11 mouse cellular contexts compared by ENCODE assay signal in genomic region chr16:14451374-14452046, GRCm38 (mm10).
DNase-seq lines count a peak whose midpoint lies in the region; ATAC-seq and TF ChIP-seq lines count a peak whose summit lies in the region.
"Had no signal": no experiment of that assay in that cellular context is flagged by ENCODE, and none has a peak within 500 bp of the region (broad histone marks: within the 10 kb centered on the region; RNA-seq: fewer than 3 reads in every experiment).

No protein-coding gene starts in this region.

- H3K9ac ChIP-seq in lung, postnatal 0 days (replicated peaks; ENCODE audit: low read depth): no peak overlapping the region

- TF ChIP-seq CTCF in lung, postnatal 0 days (IDR thresholded peaks at IDR 0.05): peak; percentile 35

- no peaks in the 10 kb centered on the region for H3K9me3 ChIP-seq in lung, postnatal 0 days (ENCODE audit: low read length)

- H3K4me2 ChIP-seq in lung, postnatal 0 days (replicated peaks; ENCODE audit: low read depth, low read length): no peak overlapping the region

- no peaks in the 10 kb centered on the region for H3K4me1 ChIP-seq in lung, postnatal 0 days (ENCODE audit: insufficient read depth, low read depth, low read length)

- peak; percentile 9 to 34 for DNase-seq in layer of hippocampus, adult 18-20 months (ENCODE audit: low spot score in 2 of 2)
- no peak for DNase-seq in layer of hippocampus, adult 9-10 months (ENCODE audit: low spot score)
- peak; percentile 26 for DNase-seq in Muller cell, postnatal 12 days (ENCODE audit: inconsistent ontology term)
- peak; percentile 33 for DNase-seq in adrenal gland, adult 8-10 months
- peak; percentile 91 for DNase-seq in lung, postnatal 0 days (ENCODE audit: low spot score)
- DNase-seq in embryo, embryonic 11 days: no peak
- DNase-seq in embryo, embryonic 10 days (ENCODE audit: low spot score): no peak
- DNase-seq: cerebellum, postnatal 10 days; gastrocnemius, postnatal 25 days; kidney, adult 8-10 months; midbrain, embryonic 14.5 days had no signal

- H3K27me3 ChIP-seq in lung, postnatal 0 days (replicated peaks; ENCODE audit: insufficient read depth, low read length): no peaks in the 10 kb centered on the region

- H3K4me3 ChIP-seq in lung, postnatal 0 days (ENCODE audit: low read depth, low read length): no peak overlapping the region

- no peaks in the 10 kb centered on the region for H3K36me3 ChIP-seq in lung, postnatal 0 days (ENCODE audit: insufficient read depth, low read length)

- ATAC-seq in lung, postnatal 0 days: peak; percentile 87

- H3K27ac ChIP-seq in lung, postnatal 0 days (ENCODE audit: low read length): no peak overlapping the region

- WGBS in lung, postnatal 0 days: 43% methylated on average over 5 of the region's 5 CpGs

- TF ChIP-seq EP300 in lung, postnatal 0 days (IDR thresholded peaks at IDR 0.05): no peak

Comparison
In these comparisons a context has a peak if more than half of its experiments do, and no peak if none do; other contexts are left out.
1. DNase-seq: peak in layer of hippocampus, adult 18-20 months (2 of 2), Muller cell, postnatal 12 days (single experiment), adrenal gland, adult 8-10 months (single experiment) and lung, postnatal 0 days (single experiment); none in layer of hippocampus, adult 9-10 months (single experiment), embryo, embryonic 11 days (single experiment) and embryo, embryonic 10 days (single experiment).